In the genomic region with DNA sequence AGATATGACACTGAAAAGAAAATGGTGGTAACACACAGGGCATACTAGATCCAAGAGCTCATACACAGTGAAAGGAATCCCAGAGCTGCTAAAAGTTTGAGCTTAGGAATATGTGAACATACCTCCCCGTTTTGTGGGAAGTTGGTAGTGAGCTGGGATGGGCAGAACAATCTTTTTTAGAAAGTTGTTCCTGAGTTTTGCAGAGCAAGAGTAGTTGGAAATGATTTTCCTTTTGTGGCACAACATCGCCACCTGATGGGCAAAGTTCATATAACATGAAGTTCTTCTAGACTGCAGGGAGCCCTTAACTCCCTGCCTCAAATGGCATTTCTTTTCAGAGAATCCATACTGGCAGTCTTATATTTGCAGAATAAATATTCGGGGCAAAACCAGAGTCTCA, we compare ENCODE assay signal across 8 mouse cellular contexts. TPM values are rescaled to one million over a fixed set of nuclear protein-coding genes. Genes with fewer than 3 reads are reported as not detected.
DNase-seq lines count a peak whose midpoint lies in the region; TF ChIP-seq lines count a peak whose summit lies in the region.
"Had no signal": no experiment of that assay in that cellular context is flagged by ENCODE, and none has a peak within 500 bp of the region (broad histone marks: within the 10 kb centered on the region; RNA-seq: fewer than 3 reads in every experiment).

No protein-coding gene starts in this region.

- H3K27ac ChIP-seq in cerebellum, adult 2 months (ENCODE audit: insufficient read depth, low read length), result no peak overlapping the region
- H3K27ac ChIP-seq in layer of hippocampus, adult 2 months, result no peak overlapping the region
- H3K27ac ChIP-seq: stomach, embryonic 15.5 days had no signal

- no peak for TF ChIP-seq CTCF in cerebellum, adult 2 months (IDR thresholded peaks at IDR 0.05; ENCODE audit: borderline replicate concordance, insufficient read depth, low read depth, low read length)
- TF ChIP-seq CTCF in layer of hippocampus, adult 2 months (conservative IDR thresholded peaks at IDR 0.05), result peak; percentile 92

- no peak for TF ChIP-seq POLR2A in cerebellum, adult 2 months (IDR thresholded peaks at IDR 0.05; ENCODE audit: borderline replicate concordance, insufficient read depth, low read length)

- WGBS in cerebellum, adult 2 months, result 4% methylated on average over 3 of the region's 3 CpGs

- no peaks in the 10 kb centered on the region for H3K4me1 ChIP-seq in cerebellum, adult 2 months (ENCODE audit: control insufficient read depth, insufficient read depth, low read length)
- H3K4me1 ChIP-seq: stomach, embryonic 15.5 days had no signal

- no peaks in the 10 kb centered on the region for H3K27me3 ChIP-seq in cerebellum, adult 2 months (ENCODE audit: control insufficient read depth, insufficient read depth, low read length)

- H3K4me3 ChIP-seq in cerebellum, adult 2 months (replicated peaks; ENCODE audit: insufficient read depth, low read depth, low read length), result no peak overlapping the region
- no peak overlapping the region for H3K4me3 ChIP-seq in layer of hippocampus, adult 2 months
- H3K4me3 ChIP-seq: stomach, embryonic 15.5 days had no signal

- DNase-seq in 3T3-L1 (ENCODE audit: low read depth, low spot score), result peak; percentile 88
- DNase-seq in B cell, adult 2 months, result peak; percentile 40 to 47
- peak; percentile 9 to 31 for DNase-seq in cerebellum, adult 2 months
- DNase-seq in frontal cortex, postnatal 10 days (ENCODE audit: low spot score in 2 of 2), result peak; percentile 13 to 70
- peak; percentile 63 to 85 for DNase-seq in layer of hippocampus, adult 2 months (ENCODE audit: low spot score in 2 of 2)
- DNase-seq in lung, postnatal 10 days, result peak; percentile 88
- peak; percentile 26 to 41 for DNase-seq in right cerebral cortex, postnatal 36 days (ENCODE audit: low spot score in 2 of 2)

RNA-seq across cellular contexts. Expression of a gene that starts 33.3 kb away (rescaled TPM):
- 4.3 and 5.3 TPM in 2 replicates for polyA plus RNA-seq in cerebellum, adult 2 months (2012; rRNA removed)
- total RNA-seq in layer of hippocampus, adult 2 months (2021), result 1 to 10 TPM; 4.7 to 5.5 TPM

Comparison
In these comparisons a context has a peak if more than half of its experiments do, and no peak if none do; other contexts are left out.
1. DNase-seq: peak in every context shown above with its lines; median percentile 88 in 3T3-L1; 88 in lung, postnatal 10 days; 74 in layer of hippocampus, adult 2 months; 44 in B cell, adult 2 months; 42 in frontal cortex, postnatal 10 days; 34 in right cerebral cortex, postnatal 36 days; 20 in cerebellum, adult 2 months.